Mouse (Mus musculus): Measurements from ENCODE around the gene Gm20388.
A peak's percentile ranks its signal among the peaks of the same experiment; 100 is the strongest.

The Gm20388 gene

GRCm38 (mm10) chr8:122036325-122036724, 2125.7 kb downstream of the Gm20388 start:
- no peak for DNase-seq

- no peak for DNase-seq
Observed at GRCm38 (mm10) chr8:122037279-122037678, 2126.6 kb downstream of the Gm20388 start.

GRCm38 (mm10) chr8:122038076-122038475, 2127.4 kb downstream of the Gm20388 start:
- DNase-seq = no peak

GRCm38 (mm10) chr8:122039452-122039851, 2128.8 kb downstream of the Gm20388 start:
- DNase-seq = no peak

- no peak for DNase-seq
Observed at GRCm38 (mm10) chr8:122047206-122047870, 2136.7 kb downstream of the Gm20388 start.

- DNase-seq = peak; percentile 60 to 72
Observed at GRCm38 (mm10) chr8:122049266-122049665, 2138.6 kb downstream of the Gm20388 start.

GRCm38 (mm10) chr8:122049923-122050322, 2139.3 kb downstream of the Gm20388 start:
- DNase-seq = no peak

- DNase-seq = peak; percentile 68 to 77
Observed at GRCm38 (mm10) chr8:122050620-122051019, 2140.0 kb downstream of the Gm20388 start.

- DNase-seq = no peak
Observed at GRCm38 (mm10) chr8:122055321-122055720, 2144.7 kb downstream of the Gm20388 start.

GRCm38 (mm10) chr8:122056113-122056512, 2145.5 kb downstream of the Gm20388 start:
- no peak for DNase-seq

GRCm38 (mm10) chr8:122056882-122057281, 2146.2 kb downstream of the Gm20388 start:
- no peak for DNase-seq

GRCm38 (mm10) chr8:122058510-122058909, 2147.9 kb downstream of the Gm20388 start:
- DNase-seq = no peak

GRCm38 (mm10) chr8:122058951-122059350, 2148.3 kb downstream of the Gm20388 start:
- no peak for DNase-seq

GRCm38 (mm10) chr8:122062508-122063223, 2152.0 kb downstream of the Gm20388 start:
- no peak for DNase-seq

GRCm38 (mm10) chr8:122064353-122064752, 2153.7 kb downstream of the Gm20388 start:
- DNase-seq = no peak

GRCm38 (mm10) chr8:122067783-122068505, 2157.3 kb downstream of the Gm20388 start:
- DNase-seq = peak; percentile 35 to 39

GRCm38 (mm10) chr8:122068609-122069008, 2158.0 kb downstream of the Gm20388 start:
- DNase-seq = no peak

GRCm38 (mm10) chr8:122069281-122069680, 2158.6 kb downstream of the Gm20388 start:
- peak in 1 of 2 experiments; percentile 23 for DNase-seq

- DNase-seq = no peak
Observed at GRCm38 (mm10) chr8:122071193-122071592, 2160.6 kb downstream of the Gm20388 start.

- DNase-seq = no peak
Observed at GRCm38 (mm10) chr8:122073964-122074363, 2163.3 kb downstream of the Gm20388 start.

GRCm38 (mm10) chr8:122074442-122074841, 2163.8 kb downstream of the Gm20388 start:
- no peak for DNase-seq

- DNase-seq = no peak
Observed at GRCm38 (mm10) chr8:122074977-122075376, 2164.3 kb downstream of the Gm20388 start.

GRCm38 (mm10) chr8:122076183-122076842, 2165.7 kb downstream of the Gm20388 start:
- DNase-seq = no peak
